Mouse (Mus musculus) T-helper 2 cell (primary cell): Measurements from ENCODE around the gene Rtn4rl2.
"Not testable (repeated sequence)": the region's sequence is repeated elsewhere in the genome, so short reads cannot be mapped to it uniquely, and the experiment has no call there.

Source experiments
- in situ Hi-C: fragments of 300-600 bp; cut with MboI, MseI; formaldehyde crosslinking; loops from one replicate; pipeline ENCODE4 v1.15.1; 2025; ENCODE audit warnings: high pct_unique_total_duplicates

Gene Rtn4rl2

GRCm38 (mm10) chr2:84886234-84886731, at the start of gene Rtn4rl2:
TSS of gene Rtn4rl2 (minus strand) at chr2:84886710.
- in situ Hi-C loops = loop anchor here (10.0 kb wide), 1 partner anchor 51 kb away; the partner anchor contains the start of gene Slc43a1

- in situ Hi-C loops = no loop called here
Measured at GRCm38 (mm10) chr2:84935065-84935464, 48.6 kb upstream of the Rtn4rl2 start.

GRCm38 (mm10) chr2:84934649-84935007, 48.1 kb upstream of the Rtn4rl2 start:
- in situ Hi-C loops = loop anchor here (5.0 kb wide), 1 partner anchor 42 kb away; no protein-coding TSS in a partner anchor

- in situ Hi-C loops = loop anchor here (5.0 kb wide), 1 partner anchor 42 kb away; no protein-coding TSS in a partner anchor
Measured at GRCm38 (mm10) chr2:84933992-84934648, 47.6 kb upstream of the Rtn4rl2 start.

- in situ Hi-C loops = loop anchor here (5.0 kb wide), 1 partner anchor 38 kb away; no protein-coding TSS in a partner anchor
Measured at GRCm38 (mm10) chr2:84930186-84930585, 43.7 kb upstream of the Rtn4rl2 start.

GRCm38 (mm10) chr2:84919601-84920108, 33.1 kb upstream of the Rtn4rl2 start:
- in situ Hi-C loops = no loop called here

- in situ Hi-C loops = no loop called here
Measured at GRCm38 (mm10) chr2:84918188-84918587, 31.7 kb upstream of the Rtn4rl2 start.

- in situ Hi-C loops = no loop called here
Measured at GRCm38 (mm10) chr2:84916548-84917320, 30.2 kb upstream of the Rtn4rl2 start.

GRCm38 (mm10) chr2:84915330-84915729, 28.8 kb upstream of the Rtn4rl2 start:
- in situ Hi-C loops = no loop called here

GRCm38 (mm10) chr2:84913881-84914280, 27.4 kb upstream of the Rtn4rl2 start:
- in situ Hi-C loops = no loop called here

GRCm38 (mm10) chr2:84912722-84913121, 26.2 kb upstream of the Rtn4rl2 start:
- in situ Hi-C loops = no loop called here

GRCm38 (mm10) chr2:84896686-84897085, 10.2 kb upstream of the Rtn4rl2 start:
- in situ Hi-C loops = not testable (repeated sequence)

GRCm38 (mm10) chr2:84895495-84896198, 9.1 kb upstream of the Rtn4rl2 start:
- in situ Hi-C loops = no loop called here

- in situ Hi-C loops = loop anchor here (5.0 kb wide), 1 partner anchor 39 kb away; no protein-coding TSS in a partner anchor
Measured at GRCm38 (mm10) chr2:84893359-84893758, 6.8 kb upstream of the Rtn4rl2 start.

GRCm38 (mm10) chr2:84890045-84890340, 3.5 kb upstream of the Rtn4rl2 start:
- in situ Hi-C loops = loop anchor here (5.0 kb wide), 1 partner anchor 42 kb away; no protein-coding TSS in a partner anchor

- in situ Hi-C loops = loop anchor here (5.0 to 10.0 kb wide), 2 partner anchors 43 to 55 kb away; partner anchors contain the start of gene Slc43a1
Measured at GRCm38 (mm10) chr2:84889316-84890044, 3.0 kb upstream of the Rtn4rl2 start.

GRCm38 (mm10) chr2:84888657-84889315, 2.3 kb upstream of the Rtn4rl2 start:
- in situ Hi-C loops = loop anchor here (10.0 kb wide), 1 partner anchor 54 kb away; the partner anchor contains the start of gene Slc43a1

GRCm38 (mm10) chr2:84887411-84888271, 1.1 kb upstream of the Rtn4rl2 start:
- in situ Hi-C loops = loop anchor here (10.0 kb wide), 1 partner anchor 53 kb away; the partner anchor contains the start of gene Slc43a1

- in situ Hi-C loops = loop anchor here (10.0 kb wide), 1 partner anchor 52 kb away; the partner anchor contains the start of gene Slc43a1
Measured at GRCm38 (mm10) chr2:84886821-84887281, 341 bp upstream of the Rtn4rl2 start.
